Mouse (Mus musculus): ENCODE measurements at regions not wholly inside any gene's neighbourhood (a gene's known extent, or its start where the extent isn't known, plus 50 kb on each side); places are given as distances from the start of the nearest gene placed in this dataset.
"Not testable (repeated sequence)": the region's sequence is repeated elsewhere in the genome, so short reads cannot be mapped to it uniquely, and the experiment has no call there.

DNA sequence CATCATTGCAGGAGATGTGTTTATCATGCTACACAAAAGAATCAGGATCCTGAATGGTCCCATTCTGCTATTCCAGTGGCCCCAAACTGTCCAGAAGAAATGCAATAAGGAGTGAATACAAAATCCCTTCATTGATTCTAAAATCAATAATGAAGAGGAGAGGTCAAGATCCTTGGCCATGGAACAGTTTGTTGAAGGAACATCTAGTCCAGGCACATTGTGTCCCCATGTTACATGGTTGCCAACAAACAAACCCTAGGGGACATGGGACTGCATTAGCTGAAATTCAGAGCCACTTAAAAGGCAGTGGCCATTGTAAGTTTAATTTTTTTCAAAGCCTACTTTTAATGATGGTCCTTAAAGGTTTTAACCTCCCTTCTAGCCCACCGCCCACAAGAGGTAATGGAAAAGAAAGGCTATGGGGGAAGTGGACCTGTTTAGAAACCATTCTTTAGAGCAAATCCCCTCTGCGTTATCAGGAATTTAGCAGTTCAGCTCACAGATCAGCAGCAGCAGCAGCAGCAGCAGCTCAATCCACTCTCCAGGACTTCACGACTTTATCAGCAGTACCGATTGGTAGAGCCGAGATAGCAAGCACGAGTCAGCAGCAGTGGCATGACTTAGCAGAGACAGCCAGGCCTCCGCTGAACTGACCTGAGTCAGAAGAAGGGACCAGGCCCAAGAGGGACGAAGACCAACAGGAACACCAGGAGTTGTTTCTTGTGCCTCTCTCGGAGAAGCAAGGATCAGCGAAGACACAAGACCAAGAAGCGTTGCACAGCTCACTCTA, 268.3 kb downstream of the Setd4 start:
- peak; percentile 77 for DNase-seq

DNA sequence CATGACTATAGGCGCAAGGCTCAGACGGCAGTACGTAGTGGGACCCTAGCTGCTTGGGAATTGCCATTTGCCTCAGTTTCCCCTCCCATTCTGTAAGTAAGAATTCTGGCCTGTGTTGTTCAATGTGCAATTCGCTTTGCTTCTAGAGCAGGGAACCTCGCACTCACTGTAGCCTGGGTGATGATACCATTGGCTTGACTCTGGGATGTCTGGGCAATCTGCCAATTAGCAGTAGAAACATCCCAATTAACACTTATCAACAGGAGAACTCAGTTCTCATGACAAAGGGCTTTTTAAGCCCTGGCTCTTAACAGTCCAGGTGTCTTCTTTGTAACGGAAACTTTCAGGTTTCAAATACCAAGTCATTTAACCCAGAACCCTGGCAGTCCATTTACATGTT, 270.2 kb downstream of the Setd4 start:
- DNase-seq = no peak

DNA sequence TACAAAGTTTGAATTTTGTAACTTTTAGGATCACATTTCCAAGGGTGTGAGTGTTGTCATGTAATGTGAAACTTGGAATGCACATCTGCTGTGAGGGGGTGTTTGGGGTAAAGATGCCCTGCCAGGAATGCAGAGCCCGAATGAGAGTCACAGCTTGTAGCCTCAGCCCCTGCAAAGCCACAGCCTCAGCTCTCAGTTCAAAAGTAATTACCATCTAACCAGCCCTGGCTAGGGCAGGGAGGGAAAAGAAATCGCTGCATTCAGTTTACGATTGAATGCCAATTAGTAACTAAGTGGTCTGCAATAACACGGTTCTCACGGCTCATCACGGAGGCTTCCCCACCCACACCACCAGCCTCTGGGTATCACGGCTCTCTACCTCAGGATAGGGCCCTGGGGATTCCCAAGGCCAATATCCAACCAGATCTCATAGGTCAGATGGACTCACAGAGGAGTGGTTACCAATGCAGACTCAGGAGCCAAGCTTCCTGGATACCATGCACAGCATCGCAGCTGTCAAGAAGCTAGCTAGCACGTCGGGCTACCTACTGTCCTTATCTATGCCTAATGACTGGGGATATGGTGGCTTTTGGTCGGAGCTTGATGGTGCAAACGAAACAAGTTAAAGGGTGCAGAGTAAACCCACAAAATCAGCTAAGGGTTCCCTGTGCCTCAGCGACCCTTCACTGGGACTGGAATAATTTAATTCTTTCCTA, 275.0 kb downstream of the Setd4 start:
- no peak for DNase-seq

DNA sequence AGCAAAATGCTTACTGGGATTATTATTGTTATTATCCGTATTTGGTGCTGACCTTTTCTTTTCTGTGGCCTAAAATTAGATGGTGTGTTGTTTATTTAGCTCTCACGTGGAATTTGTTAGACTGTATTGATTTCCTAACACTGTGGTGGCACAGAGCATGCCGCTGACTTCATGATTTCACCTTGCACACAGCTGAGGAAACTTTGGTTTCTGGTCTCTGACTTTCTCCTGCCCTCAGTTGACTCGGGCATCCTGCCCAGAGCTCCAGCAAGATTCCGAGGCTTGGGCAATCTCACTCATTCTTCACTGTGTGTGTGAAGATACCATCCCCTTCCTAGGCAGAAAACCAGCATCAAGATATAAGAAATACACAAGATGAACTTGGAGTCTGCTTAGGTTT, 279.0 kb downstream of the Setd4 start:
- no peak for DNase-seq

DNA sequence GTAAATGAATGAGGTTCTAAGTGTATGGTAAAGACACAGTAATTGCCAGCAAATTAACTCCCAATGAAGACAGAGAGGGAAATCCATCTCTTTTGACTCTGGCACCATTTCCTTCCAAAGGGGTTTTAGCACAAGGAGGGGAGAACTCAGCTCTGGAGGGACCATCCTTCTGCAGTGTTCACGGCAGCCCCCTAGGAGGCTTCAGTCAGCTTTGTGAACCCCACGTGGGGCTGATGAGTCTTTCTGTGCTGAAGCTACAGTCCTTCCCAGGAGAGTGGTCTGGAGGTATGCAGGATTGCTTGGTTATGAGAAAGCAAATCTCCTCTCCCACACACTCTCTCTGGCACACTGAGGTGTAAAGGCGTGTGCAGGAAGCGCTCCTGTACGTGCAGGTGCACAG, 280.7 kb downstream of the Setd4 start:
- DNase-seq = no peak

DNA sequence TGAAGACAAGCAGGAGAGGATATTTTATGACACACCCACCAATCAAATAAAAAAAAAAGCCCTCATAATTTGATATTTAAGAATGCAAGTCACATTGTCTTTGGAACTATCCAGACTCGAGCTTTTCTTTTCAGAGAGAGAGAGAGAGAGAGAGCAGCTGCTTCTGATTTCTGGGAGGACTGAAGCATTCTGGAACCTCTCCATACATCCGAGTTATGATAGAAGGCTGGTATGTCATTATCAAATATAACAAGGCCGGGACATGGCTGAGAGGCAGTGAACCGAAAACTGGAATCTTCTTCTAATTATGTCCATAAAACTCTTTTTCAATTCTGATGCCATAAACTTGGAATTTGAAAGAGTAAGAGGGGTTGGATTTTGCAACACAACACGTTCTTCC, 284.3 kb downstream of the Setd4 start:
- no peak for DNase-seq

DNA sequence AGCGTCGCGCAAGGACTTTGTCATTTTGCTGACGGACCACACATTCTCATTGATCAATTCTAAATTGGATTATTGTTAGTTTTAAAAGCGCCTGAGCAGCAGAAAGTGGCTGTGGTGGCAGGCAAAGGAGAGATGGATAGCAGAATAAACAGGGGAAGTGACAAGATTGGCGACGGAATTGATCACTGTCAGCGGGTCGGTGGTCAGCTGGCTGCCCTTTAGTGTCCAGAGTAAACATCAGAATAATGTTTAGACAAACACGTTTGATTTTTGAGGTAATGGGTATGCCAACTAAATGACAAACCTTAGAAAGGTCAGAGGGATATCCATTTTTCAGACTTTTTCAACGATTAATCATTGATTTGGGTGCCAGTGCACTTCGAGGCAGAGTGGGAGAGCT, 292.2 kb downstream of the Setd4 start:
- DNase-seq = no peak

DNA sequence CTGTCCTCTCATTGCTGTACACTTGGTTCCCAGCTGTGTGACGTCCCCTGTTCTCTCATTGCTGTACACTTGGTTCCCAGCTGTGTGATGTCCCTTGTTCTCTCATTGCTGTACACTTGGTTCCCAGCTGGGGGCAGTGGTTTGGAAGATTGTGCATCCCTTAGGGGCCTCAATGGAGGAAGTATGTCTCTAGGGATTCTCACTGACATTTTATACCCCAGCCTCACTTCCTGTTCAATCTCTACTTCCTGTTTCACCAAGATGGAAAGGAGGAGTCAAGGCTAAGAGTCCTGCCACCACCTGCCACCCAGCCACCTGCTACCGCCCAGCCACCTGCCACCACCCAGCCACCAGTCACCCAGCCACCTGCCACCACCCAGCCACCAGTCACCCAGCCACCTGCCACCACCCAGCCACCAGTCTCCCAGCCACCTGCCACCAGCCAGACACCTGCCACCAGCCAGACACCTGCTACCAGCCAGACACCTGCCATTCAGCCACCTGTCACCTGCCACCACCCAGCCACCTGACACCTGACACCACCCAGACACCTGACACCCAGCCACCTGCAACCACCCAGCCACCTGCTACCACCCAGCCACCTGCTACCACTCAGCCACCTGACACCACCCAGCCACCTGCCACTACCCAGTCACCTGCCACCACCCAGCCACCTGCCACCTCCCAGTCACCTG, 295.1 kb downstream of the Setd4 start:
- DNase-seq = no peak

DNA sequence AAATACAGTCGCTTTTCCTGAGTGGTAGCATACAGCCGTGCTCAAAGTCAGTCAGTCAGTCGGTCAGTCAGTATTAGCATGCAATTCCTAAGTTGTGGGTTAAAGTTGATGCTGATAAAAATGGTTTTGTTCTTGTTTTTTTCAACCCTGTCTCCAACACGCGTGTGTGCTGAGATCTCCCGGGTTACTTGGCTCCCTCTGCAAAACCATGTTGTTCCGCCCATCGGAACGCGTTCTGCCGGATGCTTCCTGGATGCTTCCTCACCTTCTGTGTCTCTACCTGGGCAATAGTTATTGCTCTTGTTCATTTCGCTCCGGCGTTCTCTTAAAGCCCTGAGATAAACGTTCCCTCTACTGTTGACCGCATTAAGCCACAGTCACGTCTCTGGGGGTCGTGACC, 296.9 kb downstream of the Setd4 start:
- no peak for DNase-seq

DNA sequence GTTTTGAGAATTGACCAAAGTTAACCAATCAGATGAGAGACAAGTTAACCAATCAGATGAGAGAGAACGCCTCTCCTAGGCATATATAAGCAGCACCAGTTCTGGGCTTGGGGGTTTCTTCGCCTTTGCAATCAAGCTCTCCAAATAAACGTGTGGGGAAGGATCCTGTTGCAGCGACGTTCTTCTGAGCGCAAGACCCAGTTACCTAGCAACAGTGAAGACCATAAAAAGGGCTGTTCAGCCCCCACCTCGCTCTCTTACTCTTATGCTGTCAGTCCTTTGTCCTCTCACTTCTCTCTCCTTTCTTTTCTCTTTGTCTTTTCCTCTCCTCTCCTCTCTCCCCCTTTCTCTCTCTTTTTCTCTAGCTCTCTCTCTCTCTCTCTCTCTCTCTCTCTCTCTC, 297.7 kb downstream of the Setd4 start:
- not testable (repeated sequence) for DNase-seq

DNA sequence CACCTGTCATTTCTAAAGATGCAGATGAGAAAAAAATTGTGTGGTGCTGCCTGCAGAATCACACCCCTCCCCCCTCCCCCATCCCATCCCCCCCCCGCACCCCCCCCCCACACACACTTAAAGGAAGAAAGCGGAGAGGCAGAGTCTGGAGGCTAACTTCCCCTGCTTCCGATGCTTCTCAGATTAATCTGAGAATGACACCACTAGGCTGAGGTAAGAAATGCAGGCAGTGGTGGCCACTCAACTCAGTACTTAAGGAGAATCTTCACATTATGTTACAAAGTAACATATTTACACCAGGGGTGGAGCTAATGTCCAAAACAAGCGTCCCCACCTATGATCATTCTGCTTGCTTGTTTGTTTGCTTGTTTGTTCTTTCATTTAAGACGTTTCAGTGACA, 309.4 kb downstream of the Setd4 start:
- DNase-seq = no peak

DNA sequence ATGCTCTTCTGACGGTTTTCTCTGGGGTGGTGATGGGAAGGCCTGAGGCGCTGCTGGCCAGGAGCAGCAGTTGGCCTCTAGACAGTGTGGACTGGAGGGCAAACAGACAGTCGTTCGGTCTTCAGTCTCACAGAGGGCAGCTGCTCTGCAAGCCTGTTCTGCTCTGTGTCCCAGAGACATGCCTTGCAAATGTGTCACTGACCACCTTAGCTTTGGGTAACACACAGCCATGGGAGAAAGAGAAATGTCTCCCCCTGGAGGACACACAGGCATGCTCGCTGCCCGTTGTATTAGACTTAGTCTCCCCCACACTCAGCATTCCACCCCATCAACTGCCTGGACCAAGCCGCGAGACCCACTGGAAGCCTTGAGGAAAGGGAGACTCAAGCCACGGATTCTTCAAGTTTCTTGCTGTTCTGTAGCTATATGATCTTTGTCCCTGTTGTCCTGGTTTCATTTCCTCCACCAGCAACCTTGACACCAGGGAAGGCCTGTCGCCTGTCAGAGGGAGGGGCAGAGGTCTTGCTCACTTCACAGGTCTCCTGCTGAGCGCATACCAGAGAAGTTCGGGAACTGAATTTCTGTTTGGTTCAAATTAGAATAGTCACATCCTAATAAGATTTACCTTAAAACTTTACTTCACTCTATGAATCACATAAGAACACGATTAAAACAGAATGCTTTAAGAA, 310.8 kb downstream of the Setd4 start:
- peak; percentile 65 for DNase-seq

DNA sequence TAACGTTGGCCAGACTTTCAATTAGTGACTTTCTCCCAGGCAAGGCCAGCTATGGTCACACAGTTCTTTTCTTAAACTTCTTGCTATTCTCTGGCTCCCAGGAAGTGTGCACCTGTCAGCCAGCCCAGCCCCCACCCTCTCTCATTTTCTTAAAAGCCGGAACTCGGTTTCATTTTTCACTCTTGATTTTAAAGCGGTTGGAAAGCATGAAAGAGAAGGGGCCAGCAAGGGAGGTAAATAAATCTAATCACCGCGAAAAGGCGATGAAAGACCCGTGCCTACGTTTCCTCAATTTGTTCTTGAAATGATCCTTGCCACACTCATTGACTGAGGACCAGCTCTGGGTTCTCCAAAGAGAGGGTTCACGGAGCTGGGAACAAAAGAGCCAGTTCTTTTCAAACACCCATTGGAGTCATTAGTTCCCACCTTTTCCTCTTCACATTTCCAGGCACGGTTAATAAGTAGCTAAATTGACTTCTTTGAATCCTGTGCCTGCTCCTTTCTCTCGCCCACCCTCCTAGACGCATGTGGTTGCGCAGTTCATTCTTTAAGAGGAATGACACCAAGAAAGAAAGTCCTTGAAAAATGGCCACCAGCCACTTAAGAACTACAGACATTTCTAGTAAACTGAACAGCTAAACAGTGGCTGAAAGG, 311.6 kb downstream of the Setd4 start:
- DNase-seq = no peak

DNA sequence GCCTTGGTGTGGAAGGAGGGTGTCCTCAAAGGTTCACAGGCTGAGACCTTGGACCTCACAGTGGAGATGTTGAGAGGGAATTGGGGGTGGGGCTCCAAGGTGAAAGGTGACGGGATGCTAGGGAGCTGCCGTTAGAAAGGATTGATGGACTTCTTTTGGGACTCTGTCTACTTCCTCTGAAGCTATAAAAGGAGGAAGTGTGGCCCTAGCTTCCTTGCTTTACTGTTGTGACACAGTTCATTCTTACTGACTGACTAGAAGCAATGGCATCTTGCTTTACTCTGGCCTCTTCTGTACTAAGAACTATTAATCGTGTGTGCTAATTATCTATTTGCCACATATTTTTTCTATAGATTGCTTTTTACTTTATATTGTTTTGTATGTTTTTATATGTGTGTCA, 315.8 kb downstream of the Setd4 start:
- no peak for DNase-seq

DNA sequence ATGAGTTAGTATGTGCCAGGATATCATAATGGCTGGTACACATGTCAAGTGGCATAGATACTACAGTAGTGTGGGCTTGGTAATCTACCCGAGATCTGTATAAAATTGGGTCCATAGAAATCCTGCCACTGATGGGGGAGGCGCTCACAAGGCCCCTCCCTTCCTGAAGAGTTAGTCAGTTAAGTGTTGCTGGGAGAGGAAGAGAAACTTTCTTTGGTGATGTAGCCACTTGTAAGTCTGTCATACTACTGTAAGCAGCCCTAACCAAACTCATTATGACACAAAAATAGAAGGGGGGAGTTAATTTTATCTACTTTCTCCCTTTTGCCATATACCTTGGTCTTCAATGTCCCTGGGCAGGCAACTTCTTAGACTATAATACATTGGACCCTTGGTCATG, 316.3 kb downstream of the Setd4 start:
- DNase-seq = no peak

DNA sequence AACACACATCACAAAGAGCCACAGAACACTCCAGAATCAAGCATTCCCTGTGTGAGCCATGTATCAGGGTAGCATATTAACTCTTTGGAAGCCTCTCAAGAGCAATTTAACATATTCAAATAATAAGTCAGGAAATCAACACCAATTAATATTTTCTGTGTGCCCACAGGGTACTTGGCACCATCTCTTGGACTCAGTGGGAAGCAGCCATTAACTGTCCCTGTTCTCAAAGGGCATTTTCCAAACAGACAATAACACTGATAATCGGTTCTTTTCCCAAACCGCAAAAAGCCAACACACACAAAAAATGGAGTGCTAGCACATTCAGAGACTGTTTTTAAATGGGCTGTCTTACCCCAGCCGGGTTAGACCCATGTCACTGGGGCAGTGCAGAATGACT, 317.0 kb downstream of the Setd4 start:
- no peak for DNase-seq

DNA sequence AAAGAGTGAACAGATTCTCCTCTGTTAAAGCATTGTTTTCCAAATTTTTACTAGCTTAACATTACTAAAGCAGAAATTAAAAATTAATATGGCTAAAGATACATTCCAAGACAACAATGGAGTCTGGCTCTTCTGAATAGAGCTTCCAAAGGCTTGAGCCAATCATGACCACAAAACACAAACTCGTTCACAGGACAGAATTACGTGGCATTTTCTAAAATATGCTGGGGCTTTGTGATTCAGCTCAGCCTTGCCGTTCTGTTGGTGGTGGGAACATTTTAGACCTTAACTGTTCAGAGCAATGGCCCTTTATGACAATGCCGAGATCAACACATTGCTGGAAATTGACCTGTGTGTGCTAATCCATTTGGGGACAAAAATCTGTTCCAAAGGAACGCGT, 318.7 kb downstream of the Setd4 start:
- no peak for DNase-seq

DNA sequence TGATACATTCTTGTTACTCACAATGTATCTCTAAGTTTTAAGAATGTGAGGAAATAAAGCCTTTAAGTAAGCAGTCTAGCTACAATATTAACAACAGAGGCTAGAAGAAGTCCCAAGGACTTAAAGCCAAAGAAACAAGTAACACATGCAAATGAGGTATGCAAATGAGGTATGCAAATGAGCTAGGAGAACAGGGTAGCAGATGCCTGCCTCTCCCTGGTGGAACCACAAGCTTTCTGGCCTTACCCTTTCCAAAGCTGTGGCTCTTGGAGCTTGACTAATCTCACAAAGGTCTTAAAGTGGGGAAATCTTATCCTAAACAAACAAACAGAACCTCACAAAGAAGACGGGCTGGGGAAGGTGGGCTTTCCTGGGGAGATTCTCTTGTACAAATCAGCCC, 322.1 kb downstream of the Setd4 start:
- DNase-seq = no peak

DNA sequence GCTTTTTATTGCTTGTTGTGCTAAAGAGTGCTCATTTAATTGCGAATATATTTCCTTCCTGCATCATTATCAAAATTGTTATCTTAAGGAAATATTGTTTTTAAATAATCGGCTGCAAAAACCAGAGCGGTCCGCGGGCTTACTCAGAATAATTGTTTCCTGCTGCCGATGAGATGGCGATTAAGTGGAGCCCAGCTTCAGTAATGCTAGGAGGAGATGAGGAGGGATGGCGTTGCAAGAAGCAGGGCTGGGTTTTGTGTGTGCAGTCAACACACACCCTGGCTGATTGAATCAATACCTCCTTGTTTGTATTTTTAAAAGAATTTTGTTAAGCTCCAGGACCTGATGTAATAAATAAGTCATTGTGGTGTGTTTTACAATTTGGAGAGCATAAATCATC, 331.2 kb downstream of the Setd4 start:
- DNase-seq = no peak

DNA sequence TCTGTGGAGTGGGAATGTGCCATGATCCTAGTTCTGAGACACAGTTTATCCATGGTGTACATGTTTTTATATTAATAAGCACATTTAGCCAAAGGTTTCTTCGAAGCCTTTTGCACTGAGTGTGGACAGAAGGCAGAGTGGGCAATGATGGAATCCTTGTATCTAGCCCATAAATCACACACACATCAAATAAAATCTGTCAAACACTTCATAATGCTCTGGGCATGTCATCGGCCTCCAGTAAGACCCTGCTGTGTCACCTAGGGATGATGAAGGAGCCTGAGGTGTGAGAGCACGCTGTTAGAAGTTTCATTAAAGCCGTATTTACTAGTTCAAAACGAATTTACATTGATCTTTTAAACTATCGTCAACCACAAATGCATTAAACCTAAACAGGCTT, 331.7 kb downstream of the Setd4 start:
- no peak for DNase-seq

DNA sequence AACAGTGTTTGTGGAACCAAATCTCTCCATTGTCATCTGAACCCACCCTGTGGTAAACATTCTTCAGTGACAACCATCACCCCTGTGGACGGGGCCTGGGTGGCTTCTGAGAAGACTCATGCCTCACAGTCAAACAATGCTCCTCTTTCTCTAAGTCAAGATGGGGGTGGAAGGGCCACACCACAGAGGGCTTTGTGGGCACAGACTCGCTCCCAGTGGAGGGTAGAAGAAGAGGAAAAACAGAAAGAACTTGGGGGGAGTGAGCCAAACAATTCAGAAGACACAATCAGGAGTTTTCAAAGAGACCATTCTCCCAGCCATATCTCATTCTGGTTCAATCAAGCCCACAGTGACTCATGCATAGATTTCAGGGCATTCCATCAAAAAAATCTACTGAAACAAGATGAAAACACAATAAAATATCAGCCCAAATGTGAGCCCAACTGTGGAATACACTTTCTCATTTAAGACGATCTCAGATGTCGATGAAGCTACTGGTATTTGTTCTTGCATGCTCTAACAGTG, 339.7 kb downstream of the Setd4 start:
- DNase-seq = no peak

DNA sequence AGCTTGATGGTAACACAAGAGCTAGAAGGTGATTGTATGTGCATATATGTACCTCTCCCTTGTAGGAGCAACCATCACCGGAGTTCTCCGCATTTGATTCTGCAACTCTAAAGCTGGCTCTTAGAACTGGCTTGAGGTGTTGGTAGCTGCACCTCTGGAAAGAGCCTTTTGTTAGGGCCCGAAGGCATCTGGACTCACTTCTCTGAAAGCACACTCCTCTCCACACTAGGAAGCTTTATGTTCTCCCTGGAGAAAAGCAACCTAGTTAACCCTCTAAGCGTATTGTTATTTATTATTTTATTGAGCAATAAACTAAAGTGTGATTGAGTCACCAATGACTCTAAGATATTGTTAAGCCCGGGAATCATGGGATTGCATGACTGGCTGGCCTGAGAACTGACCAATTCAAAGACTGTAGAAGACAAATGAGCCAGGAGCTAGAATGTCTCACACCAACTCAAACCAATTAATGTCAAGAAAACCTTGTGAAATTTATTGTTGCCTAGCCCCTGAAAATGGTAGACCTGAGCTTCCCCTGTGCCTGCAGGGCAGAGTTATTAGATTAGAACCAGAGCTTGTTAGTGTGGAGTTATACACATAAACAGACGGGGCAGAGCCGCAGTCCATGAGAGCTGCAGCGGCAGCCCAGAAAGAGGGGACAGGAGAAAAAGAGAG, 340.6 kb downstream of the Setd4 start:
- DNase-seq = no peak
